Mouse (Mus musculus): ENCODE data around the gene Rbfox3. TPM values are rescaled to one million over a fixed set of nuclear protein-coding genes. Genes with fewer than 3 reads are reported as not detected.

The Rbfox3 gene
- polyA plus RNA-seq, 1 experiment from 2014 or later: 1.6 TPM

- H3K4me2 ChIP-seq: no peak overlapping the region
- H3K9ac ChIP-seq: no peak overlapping the region
- H3K9me3 ChIP-seq: no peaks in the 10 kb centered on the region
- 63% methylated on average over 4 of the region's 4 CpGs for WGBS
- no peak overlapping the region for H3K4me3 ChIP-seq (replicated peaks)
- H3K4me1 ChIP-seq: no peaks in the 10 kb centered on the region
- no peak for ATAC-seq (ENCODE audit: insufficient read depth, low FRiP score, low read depth)
- H3K27ac ChIP-seq: no peak overlapping the region
- H3K36me3 ChIP-seq: no peaks in the 10 kb centered on the region
- H3K27me3 ChIP-seq (replicated peaks): no peaks in the 10 kb centered on the region
Measured at GRCm38 (mm10) chr11:118767411-118767810, 144.0 kb downstream of the Rbfox3 start.

- H3K9ac ChIP-seq: no peak overlapping the region
- no peaks in the 10 kb centered on the region for H3K36me3 ChIP-seq
- no peaks in the 10 kb centered on the region for H3K27me3 ChIP-seq (replicated peaks)
- H3K4me2 ChIP-seq: no peak overlapping the region
- WGBS: 73% methylated on average over 12 of the region's 12 CpGs
- ATAC-seq (ENCODE audit: insufficient read depth, low FRiP score, low read depth): no peak
- H3K4me1 ChIP-seq: no peaks in the 10 kb centered on the region
- H3K27ac ChIP-seq: no peak overlapping the region
- H3K4me3 ChIP-seq (replicated peaks): no peak overlapping the region
- H3K9me3 ChIP-seq: no peaks in the 10 kb centered on the region
Measured at GRCm38 (mm10) chr11:118760296-118760988, 151.0 kb downstream of the Rbfox3 start.

GRCm38 (mm10) chr11:118759228-118759627, 152.2 kb downstream of the Rbfox3 start:
- ATAC-seq (ENCODE audit: insufficient read depth, low FRiP score, low read depth): no peak
- no peak overlapping the region for H3K9ac ChIP-seq
- no peaks in the 10 kb centered on the region for H3K4me1 ChIP-seq
- H3K9me3 ChIP-seq: no peaks in the 10 kb centered on the region
- no peaks in the 10 kb centered on the region for H3K27me3 ChIP-seq (replicated peaks)
- H3K36me3 ChIP-seq: no peaks in the 10 kb centered on the region
- no peak overlapping the region for H3K4me3 ChIP-seq (replicated peaks)
- WGBS: 86% methylated on average over 8 of the region's 8 CpGs
- no peak overlapping the region for H3K27ac ChIP-seq
- no peak overlapping the region for H3K4me2 ChIP-seq

GRCm38 (mm10) chr11:118758277-118758990, 153.0 kb downstream of the Rbfox3 start:
- no peak for ATAC-seq (ENCODE audit: insufficient read depth, low FRiP score, low read depth)

GRCm38 (mm10) chr11:118757488-118757887, 153.9 kb downstream of the Rbfox3 start:
- Histone ChIP-seq H3K4me3 (replicated peaks) (no peak overlapping the region), H3K4me2 (no peak overlapping the region), H3K27me3 (replicated peaks) (no peaks in the 10 kb centered on the region), H3K36me3 (no peaks in the 10 kb centered on the region), H3K27ac (no peak overlapping the region), H3K4me1 (no peaks in the 10 kb centered on the region), H3K9ac (no peak overlapping the region), H3K9me3 (no peaks in the 10 kb centered on the region)
- 75% methylated on average over 1 of the region's 1 CpGs for WGBS
- ATAC-seq (ENCODE audit: insufficient read depth, low FRiP score, low read depth): no peak

More at GRCm38 (mm10) chr11:118758277-118758990, 153.0 kb downstream of the Rbfox3 start:
- no peak overlapping the region for H3K4me2 ChIP-seq
- H3K4me1 ChIP-seq: no peaks in the 10 kb centered on the region
- H3K27ac ChIP-seq: no peak overlapping the region
- no peaks in the 10 kb centered on the region for H3K36me3 ChIP-seq
- no peaks in the 10 kb centered on the region for H3K9me3 ChIP-seq
- WGBS: 79% methylated on average over 10 of the region's 10 CpGs
- no peak overlapping the region for H3K9ac ChIP-seq
- no peak overlapping the region for H3K4me3 ChIP-seq (replicated peaks)
- H3K27me3 ChIP-seq (replicated peaks): no peaks in the 10 kb centered on the region

GRCm38 (mm10) chr11:118755003-118755402, 156.4 kb downstream of the Rbfox3 start:
- H3K9me3 ChIP-seq: no peaks in the 10 kb centered on the region
- no peak overlapping the region for H3K27ac ChIP-seq
- no peak overlapping the region for H3K9ac ChIP-seq
- H3K27me3 ChIP-seq (replicated peaks): no peaks in the 10 kb centered on the region
- H3K4me3 ChIP-seq (replicated peaks): no peak overlapping the region
- no peak overlapping the region for H3K4me2 ChIP-seq
- H3K36me3 ChIP-seq: no peaks in the 10 kb centered on the region
- no peaks in the 10 kb centered on the region for H3K4me1 ChIP-seq
- ATAC-seq (ENCODE audit: insufficient read depth, low FRiP score, low read depth): no peak
- WGBS: 78% methylated on average over 17 of the region's 17 CpGs

GRCm38 (mm10) chr11:118754535-118754934, 156.9 kb downstream of the Rbfox3 start:
- H3K27me3 ChIP-seq (replicated peaks): no peaks in the 10 kb centered on the region
- H3K4me3 ChIP-seq (replicated peaks): no peak overlapping the region
- WGBS: 47% methylated on average over 4 of the region's 4 CpGs
- no peaks in the 10 kb centered on the region for H3K9me3 ChIP-seq
- H3K36me3 ChIP-seq: no peaks in the 10 kb centered on the region
- no peaks in the 10 kb centered on the region for H3K4me1 ChIP-seq
- H3K27ac ChIP-seq: no peak overlapping the region
- H3K9ac ChIP-seq: no peak overlapping the region
- no peak overlapping the region for H3K4me2 ChIP-seq
- no peak for ATAC-seq (ENCODE audit: insufficient read depth, low FRiP score, low read depth)

- no peaks in the 10 kb centered on the region for H3K36me3 ChIP-seq
- H3K27ac ChIP-seq: no peak overlapping the region
- no peaks in the 10 kb centered on the region for H3K4me1 ChIP-seq
- no peak overlapping the region for H3K4me2 ChIP-seq
- H3K9ac ChIP-seq: no peak overlapping the region
- no peaks in the 10 kb centered on the region for H3K27me3 ChIP-seq (replicated peaks)
- ATAC-seq (ENCODE audit: insufficient read depth, low FRiP score, low read depth): no peak
- WGBS: 51% methylated on average over 7 of the region's 7 CpGs
- no peak overlapping the region for H3K4me3 ChIP-seq (replicated peaks)
- H3K9me3 ChIP-seq: no peaks in the 10 kb centered on the region
Measured at GRCm38 (mm10) chr11:118751879-118752616, 159.3 kb downstream of the Rbfox3 start.

- Histone ChIP-seq H3K4me1 (no peaks in the 10 kb centered on the region), H3K27ac (no peak overlapping the region), H3K9ac (no peak overlapping the region), H3K4me3 (replicated peaks) (no peak overlapping the region), H3K4me2 (no peak overlapping the region), H3K36me3 (no peaks in the 10 kb centered on the region), H3K9me3 (no peaks in the 10 kb centered on the region), H3K27me3 (replicated peaks) (0 out of 2 replicates have a peak, but pooled peaks cover 6% of the 10 kb centered on the region)
- 76% methylated on average over 11 of the region's 11 CpGs for WGBS
- ATAC-seq (ENCODE audit: insufficient read depth, low FRiP score, low read depth): no peak
Measured at GRCm38 (mm10) chr11:118750745-118751330, 160.6 kb downstream of the Rbfox3 start.

GRCm38 (mm10) chr11:118749541-118749940, 161.9 kb downstream of the Rbfox3 start:
- 0 out of 2 replicates have a peak, but pooled peaks cover 7% of the 10 kb centered on the region for H3K27me3 ChIP-seq (replicated peaks)
- no peak overlapping the region for H3K27ac ChIP-seq
- WGBS: 78% methylated on average over 1 of the region's 1 CpGs
- no peak overlapping the region for H3K4me2 ChIP-seq
- H3K9ac ChIP-seq: no peak overlapping the region
- no peak for ATAC-seq (ENCODE audit: insufficient read depth, low FRiP score, low read depth)
- H3K4me3 ChIP-seq (replicated peaks): no peak overlapping the region
- H3K9me3 ChIP-seq: no peaks in the 10 kb centered on the region
- H3K4me1 ChIP-seq: peaks cover 7% of the 10 kb centered on the region; the same call in 1 of the 2 replicates
- no peaks in the 10 kb centered on the region for H3K36me3 ChIP-seq

GRCm38 (mm10) chr11:118748622-118749021, 162.8 kb downstream of the Rbfox3 start:
- Histone ChIP-seq H3K9me3 (no peaks in the 10 kb centered on the region), H3K4me2 (no peak overlapping the region), H3K27me3 (replicated peaks) (peaks cover 8% of the 10 kb centered on the region; the same call in 1 of the 2 replicates), H3K4me1 (peaks cover 7% of the 10 kb centered on the region; the same call in 1 of the 2 replicates), H3K36me3 (no peaks in the 10 kb centered on the region), H3K27ac (no peak overlapping the region), H3K9ac (no peak overlapping the region), H3K4me3 (replicated peaks) (no peak overlapping the region)
- no peak for ATAC-seq (ENCODE audit: insufficient read depth, low FRiP score, low read depth)
- 59% methylated on average over 10 of the region's 10 CpGs for WGBS

Data from stomach, embryonic 15.5 days (tissue).